8 mouse cellular contexts compared by ENCODE assay signal in genomic region chr4:3089567-3090377, GRCm38 (mm10).
DNase-seq lines count a peak whose midpoint lies in the region; ATAC-seq and TF ChIP-seq lines count a peak whose summit lies in the region.

No protein-coding gene starts in this region.

- no peaks in the 10 kb centered on the region for H3K4me1 ChIP-seq in kidney, embryonic 14.5 days (ENCODE audit: control insufficient read depth, insufficient read depth, low read length)
- H3K4me1 ChIP-seq in hindbrain, embryonic 13.5 days (replicated peaks) = no peaks in the 10 kb centered on the region

- no peak overlapping the region for H3K4me2 ChIP-seq in kidney, embryonic 14.5 days (replicated peaks; ENCODE audit: low read depth, low read length)
- no peak overlapping the region for H3K4me2 ChIP-seq in hindbrain, embryonic 13.5 days

- in situ Hi-C loops in Patski (cut with MboI; ENCODE audit: low pct_unique_long_range_greater_than_20kb) = no loop called here

- H3K36me3 ChIP-seq in kidney, embryonic 14.5 days (ENCODE audit: control insufficient read depth, insufficient read depth, low read length) = no peaks in the 10 kb centered on the region
- H3K36me3 ChIP-seq in hindbrain, embryonic 13.5 days = no peaks in the 10 kb centered on the region

- no peak overlapping the region for H3K27ac ChIP-seq in kidney, embryonic 14.5 days (ENCODE audit: low read depth, low read length)
- no peak overlapping the region for H3K27ac ChIP-seq in hindbrain, embryonic 13.5 days

- no peaks in the 10 kb centered on the region for H3K27me3 ChIP-seq in kidney, embryonic 14.5 days (ENCODE audit: control insufficient read depth, insufficient read depth, low read length)
- no peaks in the 10 kb centered on the region for H3K27me3 ChIP-seq in Patski
- H3K27me3 ChIP-seq in hindbrain, embryonic 13.5 days = no peaks in the 10 kb centered on the region

- DNase-seq in kidney, postnatal 10 days = no peak
- DNase-seq in Patski (ENCODE audit: low read depth, low spot score) = peak; percentile 59
- peak; percentile 42 for DNase-seq in naive thymus-derived CD4-positive, alpha-beta T cell, adult 2 months (ENCODE audit: low read depth)
- no peak for DNase-seq in layer of hippocampus, adult 9-11 months
- DNase-seq in cerebellum, adult 8-10 months = no peak
- no peak for DNase-seq in urinary bladder, postnatal 10 days (ENCODE audit: low spot score)

- CTCF ChIA-PET in Patski (lab: Charles Lee) = no interaction called here

- POLR2A ChIA-PET in Patski (lab: Charles Lee) = no interaction called here

- no peak overlapping the region for H3K9ac ChIP-seq in kidney, embryonic 14.5 days (ENCODE audit: low read depth, low read length)
- no peak overlapping the region for H3K9ac ChIP-seq in hindbrain, embryonic 13.5 days

- peaks cover 36% of the 10 kb centered on the region for H3K9me3 ChIP-seq in kidney, embryonic 14.5 days (ENCODE audit: control insufficient read depth, low read length)
- H3K9me3 ChIP-seq in hindbrain, embryonic 13.5 days = peaks cover 52% of the 10 kb centered on the region

- no peak overlapping the region for H3K4me3 ChIP-seq in kidney, embryonic 14.5 days (ENCODE audit: low read length)
- no peak overlapping the region for H3K4me3 ChIP-seq in hindbrain, embryonic 13.5 days

- WGBS in kidney, embryonic 14.5 days = 67% methylated on average over 13 of the region's 13 CpGs
- WGBS in hindbrain, embryonic 13.5 days = 61% methylated on average over 13 of the region's 13 CpGs

- ATAC-seq in kidney, embryonic 14.5 days (ENCODE audit: low FRiP score, low TSS enrichment) = peak; percentile 52; the same call in 1 of the 2 replicates
- peak; percentile 56 for ATAC-seq in Patski
- peak; percentile 59 for ATAC-seq in hindbrain, embryonic 13.5 days (ENCODE audit: low FRiP score)

- TF ChIP-seq CTCF in Patski (IDR thresholded peaks at IDR 0.05) = no peak

Comparison
In these comparisons a context has a peak if more than half of its experiments do, and no peak if none do; other contexts are left out.
1. DNase-seq: peak in Patski (single experiment) and naive thymus-derived CD4-positive, alpha-beta T cell, adult 2 months (single experiment); none in kidney, postnatal 10 days (single experiment), layer of hippocampus, adult 9-11 months (single experiment), cerebellum, adult 8-10 months (single experiment) and urinary bladder, postnatal 10 days (single experiment).
2. Peak in every context shown above with its lines, with median percentiles within 50 percentile points of each other: ATAC-seq.